Mouse (Mus musculus) hindbrain, embryonic 14.5 days (tissue): ENCODE measurements around the gene Vmn1r213. TPM values are rescaled to one million over a fixed set of nuclear protein-coding genes. Genes with fewer than 3 reads are reported as not detected.

Source experiments
- polyA plus RNA-seq: library from polyadenylated mRNA; unstranded; fragments of >200 nt; fragmentation: Nextera tagmentation; extraction: Ambion mirVana; gene quantifications from 2 replicates; pipeline ENCODE4 v1.2.1, GENCODE M21; 2014

Gene Vmn1r213
- polyA plus RNA-seq, 1 experiment from 2014 or later: not detected

Other genes with a start within 250 kb of the Vmn1r213 start
- not detected in 2 replicates for gene Vmn1r208, start 230.3 kb upstream of the Vmn1r213 start, polyA plus RNA-seq
- gene Vmn1r209, start 198.0 kb upstream of the Vmn1r213 start, polyA plus RNA-seq: not detected in 2 replicates
- not detected in 2 replicates for gene Vmn1r210, start 176.3 kb upstream of the Vmn1r213 start, polyA plus RNA-seq
- gene Vmn1r211, start 150.1 kb upstream of the Vmn1r213 start, polyA plus RNA-seq: not detected in 2 replicates
- not detected in 2 replicates for gene Vmn1r212, start 123.5 kb upstream of the Vmn1r213 start, polyA plus RNA-seq
- not detected in 2 replicates for gene Vmn1r214, start 22.8 kb downstream of the Vmn1r213 start, polyA plus RNA-seq
- gene Vmn1r215, start 60.4 kb downstream of the Vmn1r213 start, polyA plus RNA-seq: not detected in 2 replicates
- not detected in 2 replicates for gene Vmn1r217, start 110.6 kb downstream of the Vmn1r213 start, polyA plus RNA-seq
- gene Vmn1r218, start 125.5 kb downstream of the Vmn1r213 start, polyA plus RNA-seq: not detected in 2 replicates
- gene Vmn1r219, start 151.7 kb downstream of the Vmn1r213 start, polyA plus RNA-seq: not detected in 2 replicates
- gene Vmn1r220, start 180.3 kb downstream of the Vmn1r213 start, polyA plus RNA-seq: not detected in 2 replicates
- gene Vmn1r221, start 206.5 kb downstream of the Vmn1r213 start, polyA plus RNA-seq: not detected in 2 replicates
- not detected in 2 replicates for gene Vmn1r222, start 228.3 kb downstream of the Vmn1r213 start, polyA plus RNA-seq
- gene Vmn1r223, start 239.5 kb downstream of the Vmn1r213 start, polyA plus RNA-seq: not detected in 2 replicates